Comparison of ENCODE assay signal across 21 mouse cellular contexts in the genomic region with DNA sequence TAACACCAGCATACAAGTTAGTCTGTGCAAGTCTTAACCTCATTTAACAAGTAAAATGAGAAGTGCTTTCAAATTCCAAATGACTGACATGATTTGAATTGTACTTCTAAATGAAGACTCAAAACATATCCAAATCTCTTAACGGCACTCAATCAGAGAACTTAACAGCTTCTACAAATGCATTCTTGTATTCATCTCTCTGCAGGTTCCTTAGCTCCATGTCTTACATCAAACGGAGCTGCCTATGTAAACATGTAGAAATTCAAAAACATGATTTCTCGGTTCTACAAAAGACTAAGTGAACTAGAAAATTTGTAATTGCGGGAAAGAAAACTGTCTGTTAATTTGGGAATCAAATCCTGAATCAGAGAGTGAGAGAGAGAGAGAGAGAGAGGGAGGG.
DNase-seq lines count a peak whose midpoint lies in the region; ATAC-seq and TF ChIP-seq lines count a peak whose summit lies in the region.
"Had no signal": no experiment of that assay in that cellular context is flagged by ENCODE, and none has a peak within 500 bp of the region (broad histone marks: within the 10 kb centered on the region; RNA-seq: fewer than 3 reads in every experiment).

No protein-coding gene starts in this region.

- no peak for TF ChIP-seq CTCF in forebrain, postnatal 0 days (IDR thresholded peaks at IDR 0.05; ENCODE audit: low read depth)
- no peak for TF ChIP-seq CTCF in brain, embryonic 14.5 days (IDR thresholded peaks at IDR 0.05; ENCODE audit: borderline replicate concordance, extremely low read depth, insufficient read depth, insufficient read length)
- TF ChIP-seq CTCF in lung, postnatal 0 days (IDR thresholded peaks at IDR 0.05) = no peak

- no peaks in the 10 kb centered on the region; the same call in 1 of the 2 replicates for H3K4me1 ChIP-seq in forebrain, embryonic 14.5 days (ENCODE audit: control insufficient read depth, insufficient read depth, low read length)
- peaks cover 8% of the 10 kb centered on the region; the same call in 1 of the 2 replicates for H3K4me1 ChIP-seq in forebrain, embryonic 10.5 days
- H3K4me1 ChIP-seq in forebrain, postnatal 0 days (ENCODE audit: insufficient read depth) = no peaks in the 10 kb centered on the region
- H3K4me1 ChIP-seq in forebrain, embryonic 15.5 days = no peaks in the 10 kb centered on the region
- H3K4me1 ChIP-seq in lung, postnatal 0 days (ENCODE audit: insufficient read depth, low read depth, low read length) = no peaks in the 10 kb centered on the region

- no peaks in the 10 kb centered on the region for H3K36me3 ChIP-seq in forebrain, embryonic 14.5 days (ENCODE audit: control insufficient read depth, insufficient read depth, low read length)
- H3K36me3 ChIP-seq in forebrain, embryonic 10.5 days (replicated peaks) = no peaks in the 10 kb centered on the region
- H3K36me3 ChIP-seq in forebrain, postnatal 0 days (ENCODE audit: insufficient read depth) = no peaks in the 10 kb centered on the region
- no peaks in the 10 kb centered on the region for H3K36me3 ChIP-seq in forebrain, embryonic 15.5 days
- no peaks in the 10 kb centered on the region for H3K36me3 ChIP-seq in lung, postnatal 0 days (ENCODE audit: insufficient read depth, low read length)
- H3K36me3 ChIP-seq: embryonic facial prominence, embryonic 13.5 days; embryonic facial prominence, embryonic 15.5 days had no signal

- ATAC-seq in forebrain, embryonic 14.5 days = peak; percentile 57
- peak; percentile 58; the same call in 1 of the 2 replicates for ATAC-seq in forebrain, postnatal 0 days
- no peak for ATAC-seq in forebrain, embryonic 15.5 days (replicated peaks)
- ATAC-seq in lung, postnatal 0 days = no peak
- ATAC-seq: activated CD4-positive, CD25-positive, alpha-beta regulatory T cell, adult 4 months; Patski had no signal

- no peak for TF ChIP-seq POLR2A in brain, embryonic 14.5 days (IDR thresholded peaks at IDR 0.05; ENCODE audit: borderline replicate concordance, extremely low read depth, insufficient read depth, insufficient read length, poor library complexity, severe bottlenecking)

- 5% methylated on average over 4 of the region's 4 CpGs for WGBS in forebrain, embryonic 14.5 days
- 50% methylated on average over 4 of the region's 4 CpGs for WGBS in forebrain, embryonic 10.5 days
- 11% methylated on average over 4 of the region's 4 CpGs for WGBS in forebrain, postnatal 0 days
- 13% methylated on average over 4 of the region's 4 CpGs for WGBS in forebrain, embryonic 15.5 days
- 58% methylated on average over 4 of the region's 4 CpGs for WGBS in lung, postnatal 0 days

- TF ChIP-seq EP300 in lung, postnatal 0 days (IDR thresholded peaks at IDR 0.05) = no peak

- H3K27ac ChIP-seq in forebrain, embryonic 14.5 days (ENCODE audit: low read depth, low read length) = no peak overlapping the region
- H3K27ac ChIP-seq in forebrain, embryonic 10.5 days = no peak overlapping the region
- H3K27ac ChIP-seq in forebrain, postnatal 0 days (ENCODE audit: low read depth, low read length) = no peak overlapping the region
- no peak overlapping the region for H3K27ac ChIP-seq in forebrain, embryonic 15.5 days (replicated peaks)
- no peak overlapping the region for H3K27ac ChIP-seq in lung, postnatal 0 days (ENCODE audit: low read length)
- H3K27ac ChIP-seq: embryonic facial prominence, embryonic 13.5 days; embryonic facial prominence, embryonic 15.5 days had no signal

- no peak overlapping the region for H3K4me2 ChIP-seq in forebrain, embryonic 14.5 days (ENCODE audit: low read length)
- H3K4me2 ChIP-seq in forebrain, postnatal 0 days (ENCODE audit: low read depth) = no peak overlapping the region
- H3K4me2 ChIP-seq in forebrain, embryonic 15.5 days (replicated peaks) = no peak overlapping the region
- no peak overlapping the region for H3K4me2 ChIP-seq in lung, postnatal 0 days (replicated peaks; ENCODE audit: low read depth, low read length)
- H3K4me2 ChIP-seq: embryonic facial prominence, embryonic 13.5 days; embryonic facial prominence, embryonic 15.5 days had no signal

- H3K27me3 ChIP-seq in forebrain, embryonic 14.5 days (replicated peaks; ENCODE audit: control insufficient read depth, insufficient read depth, low read length) = no peaks in the 10 kb centered on the region
- H3K27me3 ChIP-seq in forebrain, embryonic 10.5 days (ENCODE audit: poor library complexity, severe bottlenecking) = no peaks in the 10 kb centered on the region
- no peaks in the 10 kb centered on the region for H3K27me3 ChIP-seq in forebrain, postnatal 0 days (ENCODE audit: insufficient read depth, low read length)
- H3K27me3 ChIP-seq in forebrain, embryonic 15.5 days = no peaks in the 10 kb centered on the region
- H3K27me3 ChIP-seq in lung, postnatal 0 days (replicated peaks; ENCODE audit: insufficient read depth, low read length) = no peaks in the 10 kb centered on the region
- H3K27me3 ChIP-seq: embryonic facial prominence, embryonic 13.5 days; embryonic facial prominence, embryonic 15.5 days had no signal

- no peak overlapping the region for H3K9ac ChIP-seq in forebrain, embryonic 14.5 days (ENCODE audit: low read length)
- no peak overlapping the region for H3K9ac ChIP-seq in forebrain, postnatal 0 days
- no peak overlapping the region for H3K9ac ChIP-seq in forebrain, embryonic 15.5 days (replicated peaks)
- H3K9ac ChIP-seq in lung, postnatal 0 days (replicated peaks; ENCODE audit: low read depth) = no peak overlapping the region
- H3K9ac ChIP-seq: embryonic facial prominence, embryonic 13.5 days; embryonic facial prominence, embryonic 15.5 days had no signal

- no peak overlapping the region for H3K4me3 ChIP-seq in forebrain, embryonic 14.5 days (ENCODE audit: low read depth, low read length)
- H3K4me3 ChIP-seq in forebrain, embryonic 10.5 days = no peak overlapping the region
- H3K4me3 ChIP-seq in forebrain, postnatal 0 days (ENCODE audit: low read depth, low read length) = no peak overlapping the region
- H3K4me3 ChIP-seq in forebrain, embryonic 15.5 days = no peak overlapping the region
- H3K4me3 ChIP-seq in lung, postnatal 0 days (ENCODE audit: low read depth, low read length) = no peak overlapping the region
- H3K4me3 ChIP-seq: embryonic facial prominence, embryonic 13.5 days; embryonic facial prominence, embryonic 15.5 days; erythroblast, embryonic 14.5 days had no signal

- peak; percentile 46 for DNase-seq in forebrain, embryonic 14.5 days (ENCODE audit: low spot score)
- no peak for DNase-seq in forebrain, embryonic 10.5 days (ENCODE audit: extremely low spot score, low spot score)
- peak; percentile 4 for DNase-seq in forebrain, postnatal 0 days
- DNase-seq in brain, embryonic 14.5 days (ENCODE audit: low read depth) = peak; percentile 59
- no peak for DNase-seq in lung, postnatal 0 days (ENCODE audit: low spot score)
- DNase-seq: adrenal gland, adult 8-10 months; adrenal gland, postnatal 14 days; adrenal gland, postnatal 36 days; cerebellum, adult 11 months; cerebellum, adult 18-20 months; cerebellum, adult 8-10 months; cerebellum, adult 9-11 months; cerebellum, postnatal 14 days; cerebellum, postnatal 36 days; embryo, embryonic 11 days had no signal

- no peaks in the 10 kb centered on the region for H3K9me3 ChIP-seq in forebrain, embryonic 14.5 days (replicated peaks; ENCODE audit: control insufficient read depth, low read length)
- no peaks in the 10 kb centered on the region for H3K9me3 ChIP-seq in forebrain, embryonic 10.5 days
- H3K9me3 ChIP-seq in forebrain, postnatal 0 days (ENCODE audit: low read length) = no peaks in the 10 kb centered on the region
- H3K9me3 ChIP-seq in forebrain, embryonic 15.5 days = no peaks in the 10 kb centered on the region
- no peaks in the 10 kb centered on the region for H3K9me3 ChIP-seq in lung, postnatal 0 days (ENCODE audit: low read length)
- H3K9me3 ChIP-seq: embryonic facial prominence, embryonic 13.5 days; embryonic facial prominence, embryonic 15.5 days had no signal

Comparison
In these comparisons a context has a peak if more than half of its experiments do, and no peak if none do; other contexts are left out.
1. ATAC-seq: peak in forebrain, embryonic 14.5 days (single experiment) and forebrain, postnatal 0 days (single experiment); none in forebrain, embryonic 15.5 days (single experiment) and lung, postnatal 0 days (single experiment).
2. DNase-seq: peak in forebrain, embryonic 14.5 days (single experiment), forebrain, postnatal 0 days (single experiment) and brain, embryonic 14.5 days (single experiment); none in forebrain, embryonic 10.5 days (single experiment) and lung, postnatal 0 days (single experiment).